Mouse (Mus musculus): Measurements from ENCODE around the gene Furin. TPM values are rescaled to one million over a fixed set of nuclear protein-coding genes. Genes with fewer than 3 reads are reported as not detected.

The Furin gene
- polyA plus RNA-seq, 1 experiment, result 56.4 TPM

- peaks cover 18% of the 10 kb centered on the region for H3K36me3 ChIP-seq (ENCODE audit: control insufficient read depth, insufficient read depth, low read length)
- peak overlapping the region; percentile 74 for H3K27ac ChIP-seq (ENCODE audit: control insufficient read depth, insufficient read depth, low read length)
- H3K4me3 ChIP-seq (ENCODE audit: control insufficient read depth, insufficient read depth, low read length), result peak overlapping the region; percentile 28
- peaks cover 37% of the 10 kb centered on the region for H3K4me1 ChIP-seq (replicated peaks; ENCODE audit: control insufficient read depth, insufficient read depth, low read length)
- H3K27me3 ChIP-seq (ENCODE audit: control insufficient read depth, insufficient read depth, low read length), result no peaks in the 10 kb centered on the region
- no peak for TF ChIP-seq POLR2A (IDR thresholded peaks at IDR 0.05; ENCODE audit: control insufficient read depth, extremely low read depth, insufficient read depth, low read length, poor library complexity)
- 36% methylated on average over 20 of the region's 20 CpGs for WGBS
- peak; percentile 26 for DNase-seq
Measured at GRCm38 (mm10) chr7:80368635-80369421, 36.4 kb downstream of the Furin start.

GRCm38 (mm10) chr7:80368009-80368408, 37.2 kb downstream of the Furin start:
- Histone ChIP-seq H3K27me3 (ENCODE audit: control insufficient read depth, insufficient read depth, low read length) (no peaks in the 10 kb centered on the region), H3K36me3 (ENCODE audit: control insufficient read depth, insufficient read depth, low read length) (peaks cover 24% of the 10 kb centered on the region), H3K4me1 (replicated peaks; ENCODE audit: control insufficient read depth, insufficient read depth, low read length) (peaks cover 33% of the 10 kb centered on the region), H3K4me3 (ENCODE audit: control insufficient read depth, insufficient read depth, low read length) (no peak overlapping the region), H3K27ac (ENCODE audit: control insufficient read depth, insufficient read depth, low read length) (no peak overlapping the region)
- WGBS, result 96% methylated on average over 9 of the region's 9 CpGs
- DNase-seq, result no peak
- no peak for TF ChIP-seq POLR2A (IDR thresholded peaks at IDR 0.05; ENCODE audit: control insufficient read depth, extremely low read depth, insufficient read depth, low read length, poor library complexity)
- TF ChIP-seq CTCF (IDR thresholded peaks at IDR 0.05; ENCODE audit: borderline replicate concordance, control insufficient read depth, extremely low read depth, insufficient read depth, low read length, poor library complexity), result no peak

- peaks cover 30% of the 10 kb centered on the region for H3K36me3 ChIP-seq (ENCODE audit: control insufficient read depth, insufficient read depth, low read length)
- H3K27me3 ChIP-seq (ENCODE audit: control insufficient read depth, insufficient read depth, low read length), result no peaks in the 10 kb centered on the region
- H3K27ac ChIP-seq (ENCODE audit: control insufficient read depth, insufficient read depth, low read length), result no peak overlapping the region
- H3K4me1 ChIP-seq (replicated peaks; ENCODE audit: control insufficient read depth, insufficient read depth, low read length), result peaks cover 28% of the 10 kb centered on the region
- TF ChIP-seq POLR2A (IDR thresholded peaks at IDR 0.05; ENCODE audit: control insufficient read depth, extremely low read depth, insufficient read depth, low read length, poor library complexity) (no peak), CTCF (IDR thresholded peaks at IDR 0.05; ENCODE audit: borderline replicate concordance, control insufficient read depth, extremely low read depth, insufficient read depth, low read length, poor library complexity) (no peak)
- DNase-seq, result no peak
- H3K4me3 ChIP-seq (ENCODE audit: control insufficient read depth, insufficient read depth, low read length), result no peak overlapping the region
- WGBS, result 98% methylated on average over 7 of the region's 7 CpGs
Measured at GRCm38 (mm10) chr7:80367232-80367631, 38.0 kb downstream of the Furin start.

DNA sequence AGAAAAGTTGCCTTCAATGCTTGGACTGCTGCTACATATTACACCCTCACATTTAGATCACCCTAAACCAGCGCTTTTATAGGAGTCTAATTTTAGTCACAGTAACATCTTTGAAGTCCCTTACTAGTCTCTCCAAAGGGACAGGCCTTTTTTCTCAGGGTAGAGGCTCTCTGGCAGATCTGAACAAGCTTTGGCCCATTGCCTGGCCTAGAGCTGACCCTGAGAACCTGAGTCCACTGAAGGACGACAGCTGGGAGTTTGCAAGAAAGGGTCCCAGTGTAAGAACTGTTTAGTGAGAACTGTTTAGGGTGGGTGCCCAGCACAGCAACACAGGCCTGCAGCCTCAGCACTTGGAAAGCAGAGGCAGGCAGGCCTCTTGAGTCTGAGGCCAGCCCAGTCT, 39.5 kb downstream of the Furin start:
- Histone ChIP-seq H3K4me1 (replicated peaks; ENCODE audit: control insufficient read depth, insufficient read depth, low read length) (peaks cover 25% of the 10 kb centered on the region), H3K27me3 (ENCODE audit: control insufficient read depth, insufficient read depth, low read length) (no peaks in the 10 kb centered on the region), H3K27ac (ENCODE audit: control insufficient read depth, insufficient read depth, low read length) (no peak overlapping the region), H3K36me3 (ENCODE audit: control insufficient read depth, insufficient read depth, low read length) (peaks cover 42% of the 10 kb centered on the region), H3K4me3 (ENCODE audit: control insufficient read depth, insufficient read depth, low read length) (no peak overlapping the region)
- TF ChIP-seq CTCF (IDR thresholded peaks at IDR 0.05; ENCODE audit: borderline replicate concordance, control insufficient read depth, extremely low read depth, insufficient read depth, low read length, poor library complexity) (no peak), POLR2A (IDR thresholded peaks at IDR 0.05; ENCODE audit: control insufficient read depth, extremely low read depth, insufficient read depth, low read length, poor library complexity) (no peak)
- no peak for DNase-seq
- 93% methylated on average over 2 of the region's 2 CpGs for WGBS

- Histone ChIP-seq H3K36me3 (ENCODE audit: control insufficient read depth, insufficient read depth, low read length) (peaks cover 48% of the 10 kb centered on the region), H3K4me3 (ENCODE audit: control insufficient read depth, insufficient read depth, low read length) (no peak overlapping the region), H3K27ac (ENCODE audit: control insufficient read depth, insufficient read depth, low read length) (no peak overlapping the region), H3K4me1 (replicated peaks; ENCODE audit: control insufficient read depth, insufficient read depth, low read length) (no peaks in the 10 kb centered on the region), H3K27me3 (ENCODE audit: control insufficient read depth, insufficient read depth, low read length) (no peaks in the 10 kb centered on the region)
- TF ChIP-seq POLR2A (IDR thresholded peaks at IDR 0.05; ENCODE audit: control insufficient read depth, extremely low read depth, insufficient read depth, low read length, poor library complexity), result no peak
- no peak for TF ChIP-seq CTCF (IDR thresholded peaks at IDR 0.05; ENCODE audit: borderline replicate concordance, control insufficient read depth, extremely low read depth, insufficient read depth, low read length, poor library complexity)
- DNase-seq, result no peak
- WGBS, result 5% methylated on average over 3 of the region's 3 CpGs
Measured at GRCm38 (mm10) chr7:80360435-80360834, 44.8 kb downstream of the Furin start.

GRCm38 (mm10) chr7:80358039-80358438, 47.2 kb downstream of the Furin start:
- 92% methylated on average over 4 of the region's 4 CpGs for WGBS
- DNase-seq, result no peak
- Histone ChIP-seq H3K4me1 (replicated peaks; ENCODE audit: control insufficient read depth, insufficient read depth, low read length) (no peaks in the 10 kb centered on the region), H3K36me3 (ENCODE audit: control insufficient read depth, insufficient read depth, low read length) (peaks cover 47% of the 10 kb centered on the region), H3K27me3 (ENCODE audit: control insufficient read depth, insufficient read depth, low read length) (no peaks in the 10 kb centered on the region), H3K27ac (ENCODE audit: control insufficient read depth, insufficient read depth, low read length) (no peak overlapping the region), H3K4me3 (ENCODE audit: control insufficient read depth, insufficient read depth, low read length) (no peak overlapping the region)
- TF ChIP-seq CTCF (IDR thresholded peaks at IDR 0.05; ENCODE audit: borderline replicate concordance, control insufficient read depth, extremely low read depth, insufficient read depth, low read length, poor library complexity) (no peak), POLR2A (IDR thresholded peaks at IDR 0.05; ENCODE audit: control insufficient read depth, extremely low read depth, insufficient read depth, low read length, poor library complexity) (no peak)
